Mouse (Mus musculus) CH12.LX (cell line): ENCODE measurements around the gene Rbm46.

Experiments used
- BHLHE40 ChIP-seq: IDR thresholded peaks from 2 replicates; pipeline ENCODE4 v1.6.1; 2011; ENCODE audit warnings: mild to moderate bottlenecking, low read depth, low read length, improper control_type of control experiment
- CTCF ChIP-seq, 2 experiments: IDR thresholded peaks in 1 of 2; conservative IDR thresholded peaks in 1 of 2; 2 replicates each; pipeline ENCODE4 v1.5.1; 2011 to 2012; ENCODE audit warnings: low read depth in 2 of 2, low read length in 2 of 2, improper control_type of control experiment in 1 of 2, inconsistent platforms in 1 of 2, mild to moderate bottlenecking in 1 of 2, moderate library complexity in 1 of 2
- EP300 ChIP-seq: IDR thresholded peaks from 2 replicates; pipeline ENCODE4 v1.6.1; 2011; ENCODE audit warnings: low read length, improper control_type of control experiment
- ETS1 ChIP-seq: conservative IDR thresholded peaks from 2 replicates; pipeline ENCODE4 v1.6.1; 2012; ENCODE audit warnings: low read depth, mild to moderate bottlenecking, inconsistent platforms, low read length, improper control_type of control experiment, moderate library complexity
- GABPA ChIP-seq: IDR thresholded peaks from 2 replicates; pipeline ENCODE4 v1.6.1; 2012; ENCODE audit warnings: low read depth, low read length, improper control_type of control experiment, inconsistent platforms; ENCODE audit not compliant: insufficient replicate concordance
- MAFK ChIP-seq: IDR thresholded peaks from 2 replicates; pipeline ENCODE4 v1.6.1; 2011; ENCODE audit warnings: low read length, improper control_type of control experiment; ENCODE audit not compliant: insufficient replicate concordance
- POLR2A ChIP-seq: IDR thresholded peaks from 2 replicates; pipeline ENCODE4 v1.6.1; 2011; ENCODE audit warnings: low read depth, mild to moderate bottlenecking, improper control_type of control experiment, low read length
- UBTF ChIP-seq: IDR thresholded peaks from 2 replicates; pipeline ENCODE4 v1.6.1; 2012; ENCODE audit warnings: low read depth, mild to moderate bottlenecking, inconsistent platforms, low read length, improper control_type of control experiment, moderate library complexity
- ZC3H11A ChIP-seq: IDR thresholded peaks from 2 replicates; pipeline ENCODE4 v1.6.1; 2012; ENCODE audit warnings: low read depth, mild to moderate bottlenecking, inconsistent platforms, low read length, improper control_type of control experiment
- ZKSCAN1 ChIP-seq: IDR thresholded peaks from 2 replicates; pipeline ENCODE4 v1.6.1; 2012; ENCODE audit warnings: low read depth, inconsistent platforms, low read length, improper control_type of control experiment, borderline replicate concordance

- TF ChIP-seq ETS1 = no peak
- no peak for TF ChIP-seq CTCF (conservative IDR thresholded peaks at IDR 0.05 in 1 of 2, IDR thresholded peaks at IDR 0.05 in 1 of 2; ENCODE audit: low read depth in 2 of 2, low read length in 2 of 2)
- TF ChIP-seq EP300 = no peak
- no peak for TF ChIP-seq BHLHE40
- no peak for TF ChIP-seq GABPA
- no peak for TF ChIP-seq ZKSCAN1
- TF ChIP-seq POLR2A = no peak
- TF ChIP-seq ZC3H11A = no peak
- TF ChIP-seq UBTF = no peak
- no peak for TF ChIP-seq MAFK
These were observed 71.0 kb downstream of the Rbm46 start for GRCm38 (mm10) chr3:82805291-82805690.
